In genomic region chr11:46251994-46252393, GRCm38 (mm10) we compare ENCODE assay signal across 7 mouse cellular contexts. TPM values are rescaled to one million over a fixed set of nuclear protein-coding genes. Genes with fewer than 3 reads are reported as not detected.
A peak's percentile ranks its signal among the peaks of the same experiment; 100 is the strongest.
DNase-seq lines count a peak whose midpoint lies in the region; ATAC-seq and TF ChIP-seq lines count a peak whose summit lies in the region.

No protein-coding gene starts in this region.

- WGBS in bone marrow, adult 2 months, result 38% methylated on average over 7 of the region's 7 CpGs
- WGBS in hindbrain, embryonic 14.5 days, result 38% methylated on average over 7 of the region's 7 CpGs
- WGBS in midbrain, embryonic 11.5 days, result 35% methylated on average over 7 of the region's 7 CpGs

- H3K9ac ChIP-seq in MEL (ENCODE audit: control insufficient read depth, low read depth, low read length, poor library complexity, severe bottlenecking), result no peak overlapping the region
- H3K9ac ChIP-seq in hindbrain, embryonic 14.5 days, result no peak overlapping the region
- no peak overlapping the region for H3K9ac ChIP-seq in midbrain, embryonic 11.5 days (ENCODE audit: low read length)

- intact Hi-C loops in left cerebral cortex, adult 2 months (cut with DNase I), result no loop called here

- H3K4me2 ChIP-seq in hindbrain, embryonic 14.5 days (replicated peaks), result no peak overlapping the region
- no peak overlapping the region for H3K4me2 ChIP-seq in midbrain, embryonic 11.5 days

- peaks cover 0 to 6% of the 10 kb centered on the region in 2 experiments; a peak in 2 of 4 replicates for H3K36me3 ChIP-seq in MEL (ENCODE audit: control insufficient read depth in 1 of 2, insufficient read depth in 2 of 2, low read length in 2 of 2)
- peaks cover 95% of the 10 kb centered on the region for H3K36me3 ChIP-seq in hindbrain, embryonic 14.5 days (replicated peaks; ENCODE audit: control insufficient read depth, insufficient read depth)
- H3K36me3 ChIP-seq in midbrain, embryonic 11.5 days (ENCODE audit: control insufficient read depth, insufficient read depth, low read length), result peaks cover 5% of the 10 kb centered on the region

- no peak overlapping the region for H3K27ac ChIP-seq in MEL (ENCODE audit: control insufficient read depth, low read depth, low read length)
- no peak overlapping the region for H3K27ac ChIP-seq in bone marrow, adult 2 months (ENCODE audit: control insufficient read depth, insufficient read depth, low read depth, low read length, poor library complexity)
- H3K27ac ChIP-seq in embryonic fibroblast, embryonic 13.5 days (ENCODE audit: insufficient read depth, low read length), result no peak overlapping the region
- no peak overlapping the region for H3K27ac ChIP-seq in hindbrain, embryonic 14.5 days
- H3K27ac ChIP-seq in left cerebral cortex, adult 2 months, result no peak overlapping the region
- no peak overlapping the region for H3K27ac ChIP-seq in midbrain, embryonic 11.5 days (ENCODE audit: low read depth, low read length)

- DNase-seq in MEL (ENCODE audit: low read depth, low spot score), result peak; percentile 80
- peak; percentile 74 for DNase-seq in hindbrain, embryonic 14.5 days (ENCODE audit: low spot score)
- peak; percentile 72 for DNase-seq in left cerebral cortex, adult 2 months (ENCODE audit: extremely low spot score in 1 of 2, low spot score in 2 of 2)
- DNase-seq in midbrain, embryonic 11.5 days (ENCODE audit: low spot score, missing footprints), result peak; percentile 86
- peak; percentile 39 for DNase-seq in skeletal muscle tissue, adult 2 months (ENCODE audit: low read depth, low spot score)

- H3K4me3 ChIP-seq in MEL (ENCODE audit: control insufficient read depth in 1 of 2, insufficient read depth in 1 of 2, low read depth in 2 of 2, low read length in 2 of 2), result no peak overlapping the region
- H3K4me3 ChIP-seq in bone marrow, adult 2 months (replicated peaks; ENCODE audit: control insufficient read depth, low read depth, low read length), result no peak overlapping the region
- no peak overlapping the region for H3K4me3 ChIP-seq in embryonic fibroblast, embryonic 13.5 days (ENCODE audit: insufficient read depth, low read length)
- no peak overlapping the region for H3K4me3 ChIP-seq in hindbrain, embryonic 14.5 days (replicated peaks; ENCODE audit: low read length)
- H3K4me3 ChIP-seq in left cerebral cortex, adult 2 months, result no peak overlapping the region
- no peak overlapping the region for H3K4me3 ChIP-seq in midbrain, embryonic 11.5 days (ENCODE audit: low read depth, low read length)

- peak; percentile 37; the same call in 1 of the 2 replicates for ATAC-seq in hindbrain, embryonic 14.5 days (ENCODE audit: low FRiP score)
- ATAC-seq in midbrain, embryonic 11.5 days (ENCODE audit: low FRiP score), result peak; percentile 70; the same call in 1 of the 2 replicates

- TF ChIP-seq CTCF in MEL (IDR thresholded peaks at IDR 0.05 in 2 of 3, conservative IDR thresholded peaks at IDR 0.05 in 1 of 3; ENCODE audit: control insufficient read depth in 1 of 3, insufficient read depth in 1 of 3, low read depth in 2 of 3, low read length in 3 of 3, poor library complexity in 1 of 3, severe bottlenecking in 1 of 3), result peak; percentile 96 to 98 (median 98)
- TF ChIP-seq CTCF in bone marrow, adult 2 months (IDR thresholded peaks at IDR 0.05; ENCODE audit: control insufficient read depth, insufficient read depth, low read length), result peak; percentile 97
- peak; percentile 95 for TF ChIP-seq CTCF in embryonic fibroblast, embryonic 13.5 days (IDR thresholded peaks at IDR 0.05; ENCODE audit: borderline replicate concordance, insufficient read depth, low read length)
- peak; percentile 99 for TF ChIP-seq CTCF in left cerebral cortex, adult 2 months (IDR thresholded peaks at IDR 0.05)

- no peaks in the 10 kb centered on the region for H3K79me2 ChIP-seq in MEL (ENCODE audit: control insufficient read depth, insufficient read depth, low read length, poor library complexity)

- H3K27me3 ChIP-seq in MEL (ENCODE audit: control insufficient read depth in 1 of 2, insufficient read depth in 2 of 2, low read length in 2 of 2), result no peaks in the 10 kb centered on the region
- no peaks in the 10 kb centered on the region for H3K27me3 ChIP-seq in hindbrain, embryonic 14.5 days (ENCODE audit: control insufficient read depth, insufficient read depth, low read length)
- H3K27me3 ChIP-seq in midbrain, embryonic 11.5 days (ENCODE audit: control insufficient read depth, insufficient read depth, low read length), result no peaks in the 10 kb centered on the region

- H3K4me1 ChIP-seq in MEL (ENCODE audit: control insufficient read depth in 1 of 2, insufficient read depth in 2 of 2, low read length in 2 of 2), result no peaks in the 10 kb centered on the region
- H3K4me1 ChIP-seq in bone marrow, adult 2 months (ENCODE audit: control insufficient read depth, insufficient read depth, low read length), result no peaks in the 10 kb centered on the region
- H3K4me1 ChIP-seq in embryonic fibroblast, embryonic 13.5 days (ENCODE audit: control insufficient read depth, insufficient read depth, low read length), result no peaks in the 10 kb centered on the region
- H3K4me1 ChIP-seq in hindbrain, embryonic 14.5 days (replicated peaks; ENCODE audit: control insufficient read depth, insufficient read depth, low read length), result no peaks in the 10 kb centered on the region
- no peaks in the 10 kb centered on the region for H3K4me1 ChIP-seq in midbrain, embryonic 11.5 days (ENCODE audit: control insufficient read depth, insufficient read depth, low read length)

- TF ChIP-seq EP300 in MEL (IDR thresholded peaks at IDR 0.05; ENCODE audit: low read depth in 1 of 2, low read length in 2 of 2), result no peak

- TF ChIP-seq POLR2A in MEL (IDR thresholded peaks at IDR 0.05; ENCODE audit: control insufficient read depth in 1 of 2, insufficient read depth in 1 of 2, low read depth in 1 of 2, low read length in 2 of 2, poor library complexity in 1 of 2), result no peak
- TF ChIP-seq POLR2A in bone marrow, adult 2 months (IDR thresholded peaks at IDR 0.05; ENCODE audit: borderline replicate concordance, control insufficient read depth, low read depth, low read length), result no peak
- no peak for TF ChIP-seq POLR2A in embryonic fibroblast, embryonic 13.5 days (IDR thresholded peaks at IDR 0.05; ENCODE audit: low read depth, low read length)

- peak; percentile 69 for TF ChIP-seq RAD21 in MEL (IDR thresholded peaks at IDR 0.05; ENCODE audit: low read depth, low read length)

- H3K9me3 ChIP-seq in MEL (replicated peaks; ENCODE audit: insufficient read depth, low read length), result no peaks in the 10 kb centered on the region
- no peaks in the 10 kb centered on the region for H3K9me3 ChIP-seq in hindbrain, embryonic 14.5 days (ENCODE audit: control insufficient read depth, low read length)
- peaks cover 4% of the 10 kb centered on the region; the same call in 1 of the 2 replicates for H3K9me3 ChIP-seq in midbrain, embryonic 11.5 days (ENCODE audit: control insufficient read depth, low read length)

TF ChIP-seq in MEL, 35 proteins besides CTCF, POLR2A, EP300 and RAD21:
- TF ChIP-seq BHLHE40 (IDR thresholded peaks at IDR 0.05; ENCODE audit: borderline replicate concordance, low read depth, low read length), result 0 out of 2 replicates have a peak, but pooled peaks have one; percentile 23
- TF ChIP-seq ZC3H11A (IDR thresholded peaks at IDR 0.05; ENCODE audit: low read depth, low read length), result peak; percentile 51; the same call in 1 of the 2 replicates
- TF ChIP-seq MAZ (IDR thresholded peaks at IDR 0.05; ENCODE audit: low read depth, low read length), result no peak
- no peak for TF ChIP-seq MAX (IDR thresholded peaks at IDR 0.05; ENCODE audit: low read length)
- TF ChIP-seq CHD2 (IDR thresholded peaks at IDR 0.05; ENCODE audit: low read length), result no peak
- no peak for TF ChIP-seq JUND (IDR thresholded peaks at IDR 0.05; ENCODE audit: low read depth, low read length)
- no peak for TF ChIP-seq ZKSCAN1 (IDR thresholded peaks at IDR 0.05; ENCODE audit: low read depth, low read length)
- 0 out of 2 replicates have a peak, but pooled peaks have one; percentile 24 for TF ChIP-seq SIN3A (IDR thresholded peaks at IDR 0.05; ENCODE audit: low read length)
- TF ChIP-seq E2F4 (IDR thresholded peaks at IDR 0.05; ENCODE audit: borderline replicate concordance, low read depth, low read length), result no peak
- TF ChIP-seq SMC3 (IDR thresholded peaks at IDR 0.05; ENCODE audit: low read depth, low read length), result peak; percentile 71

RNA-seq across cellular contexts. Expression of gene Fndc9, which starts 16.7 kb away (rescaled TPM):
- total RNA-seq in MEL (2012; rRNA removed), result 0.07 and 0.08 TPM in 2 replicates
- polyA plus RNA-seq in MEL (2012; ENCODE audit: insufficient read depth in 1 of 2, insufficient read length in 2 of 2, low read depth in 1 of 2, low replicate concordance in 2 of 2, missing spikeins in 1 of 2), result under 1 TPM in 1 of 2 experiments, not detected in 1; 0.35 TPM
- not detected in 2 replicates for polyA plus RNA-seq in bone marrow, adult 2 months (2011; ENCODE audit: insufficient read depth, insufficient read length, low replicate concordance, missing spikeins)
- not detected in 2 replicates for polyA plus RNA-seq in embryonic fibroblast, embryonic 13.5 days (2011; ENCODE audit: insufficient read length, low read depth, missing spikeins)
- polyA plus RNA-seq in hindbrain, embryonic 14.5 days (2014; fragmentation: Nextera tagmentation; extraction: Ambion mirVana), result 2.8 and 3.5 TPM in 2 replicates
- total RNA-seq in left cerebral cortex, adult 2 months (2021), result 1 to 10 TPM; 4.9 to 5.2 TPM
- polyA plus RNA-seq in midbrain, embryonic 11.5 days (2014; fragmentation: Nextera tagmentation; extraction: Ambion mirVana), result 1.1 and 1.2 TPM in 2 replicates
